Mouse (Mus musculus): ENCODE results near the gene Prkci. TPM values are rescaled to one million over a fixed set of nuclear protein-coding genes. Genes with fewer than 3 reads are reported as not detected.

Prkci gene
- polyA plus RNA-seq, 1 experiment from 2014 or later: 30.2 TPM

DNA sequence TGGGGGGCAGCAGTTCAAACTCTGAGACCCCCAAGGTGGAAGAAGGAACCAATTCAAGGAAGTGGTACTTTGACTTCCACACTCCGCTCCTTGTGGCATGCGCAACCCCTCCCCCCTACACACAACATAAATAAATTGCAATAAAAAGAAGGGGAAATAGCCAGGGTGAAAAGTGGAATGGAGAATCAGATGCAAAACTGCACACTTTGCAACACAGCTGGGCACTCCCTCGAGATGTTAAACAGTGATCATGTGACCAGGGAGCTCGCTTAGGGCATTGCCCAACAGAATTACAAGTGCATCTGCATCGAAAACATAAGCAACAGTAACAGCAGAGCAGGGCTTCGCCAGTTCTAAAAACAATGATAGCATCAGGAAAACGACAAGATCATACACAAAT lies 3.4 kb upstream of the Prkci start:
- peaks cover 7% of the 10 kb centered on the region for H3K4me1 ChIP-seq (ENCODE audit: control insufficient read depth, insufficient read depth, low read length)
- H3K4me3 ChIP-seq (ENCODE audit: low read depth, low read length): no peak overlapping the region
- no peaks in the 10 kb centered on the region for H3K27me3 ChIP-seq (ENCODE audit: control insufficient read depth, insufficient read depth, low read length)
- no peak for ATAC-seq (ENCODE audit: low read depth)
- H3K27ac ChIP-seq (ENCODE audit: low read depth, low read length): no peak overlapping the region
- no peak overlapping the region for H3K9ac ChIP-seq (replicated peaks; ENCODE audit: low read depth, low read length)
- 78% methylated on average over 7 of the region's 7 CpGs for WGBS
- no peaks in the 10 kb centered on the region for H3K36me3 ChIP-seq (ENCODE audit: control insufficient read depth, insufficient read depth, low read length)
- no peaks in the 10 kb centered on the region for H3K9me3 ChIP-seq (ENCODE audit: control insufficient read depth, low read length)
- no peak overlapping the region for H3K4me2 ChIP-seq (ENCODE audit: low read depth, low read length)

DNA sequence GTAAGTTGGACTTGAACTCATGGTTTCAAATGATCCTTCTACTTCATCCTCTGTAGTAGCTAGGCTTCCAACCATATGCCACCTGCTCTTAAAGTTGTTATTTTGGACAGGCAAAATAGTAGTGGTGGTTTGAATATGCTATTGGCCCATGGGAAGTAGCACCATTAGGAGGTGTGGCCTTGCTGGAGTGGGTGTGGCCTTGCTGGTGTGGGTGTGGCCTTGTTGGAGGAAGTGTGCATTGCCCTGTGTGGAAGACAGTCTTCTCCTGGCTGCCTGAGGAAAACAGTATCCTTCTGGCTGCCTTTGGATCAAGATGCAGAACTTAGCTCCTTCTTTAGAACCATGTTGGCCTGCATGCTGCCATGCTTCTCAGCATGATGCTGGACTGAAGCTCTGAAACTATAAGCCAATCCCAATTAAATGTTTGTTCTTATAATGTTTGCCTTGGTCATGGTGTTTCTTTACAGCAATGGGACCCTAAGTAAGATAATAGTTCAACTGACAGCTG lies 2.4 kb upstream of the Prkci start:
- H3K4me1 ChIP-seq (ENCODE audit: control insufficient read depth, insufficient read depth, low read length): peaks cover 8% of the 10 kb centered on the region
- no peak overlapping the region for H3K4me3 ChIP-seq (ENCODE audit: low read depth, low read length)
- H3K27me3 ChIP-seq (ENCODE audit: control insufficient read depth, insufficient read depth, low read length): no peaks in the 10 kb centered on the region
- no peak for ATAC-seq (ENCODE audit: low read depth)
- H3K4me2 ChIP-seq (ENCODE audit: low read depth, low read length): no peak overlapping the region
- H3K27ac ChIP-seq (ENCODE audit: low read depth, low read length): no peak overlapping the region
- H3K9ac ChIP-seq (replicated peaks; ENCODE audit: low read depth, low read length): no peak overlapping the region
- no peaks in the 10 kb centered on the region for H3K9me3 ChIP-seq (ENCODE audit: control insufficient read depth, low read length)
- H3K36me3 ChIP-seq (ENCODE audit: control insufficient read depth, insufficient read depth, low read length): no peaks in the 10 kb centered on the region

- peaks cover 8% of the 10 kb centered on the region for H3K4me1 ChIP-seq (ENCODE audit: control insufficient read depth, insufficient read depth, low read length)
- H3K36me3 ChIP-seq (ENCODE audit: control insufficient read depth, insufficient read depth, low read length): no peaks in the 10 kb centered on the region
- peak overlapping the region; percentile 86 for H3K4me3 ChIP-seq (ENCODE audit: low read depth, low read length)
- peak overlapping the region; percentile 76; the same call in 1 of the 2 replicates for H3K9ac ChIP-seq (replicated peaks; ENCODE audit: low read depth, low read length)
- no peak for ATAC-seq (ENCODE audit: low read depth)
- peak overlapping the region; percentile 73 for H3K4me2 ChIP-seq (ENCODE audit: low read depth, low read length)
- H3K27me3 ChIP-seq (ENCODE audit: control insufficient read depth, insufficient read depth, low read length): no peaks in the 10 kb centered on the region
- no peaks in the 10 kb centered on the region for H3K9me3 ChIP-seq (ENCODE audit: control insufficient read depth, low read length)
- no peak overlapping the region for H3K27ac ChIP-seq (ENCODE audit: low read depth, low read length)
- 27% methylated on average over 6 of the region's 6 CpGs for WGBS
Observed at GRCm38 (mm10) chr3:30994859-30995258, 688 bp upstream of the Prkci start.

- H3K9ac ChIP-seq (replicated peaks; ENCODE audit: low read depth, low read length): peak overlapping the region; percentile 76
- peak overlapping the region; percentile 73 for H3K4me2 ChIP-seq (ENCODE audit: low read depth, low read length)
- peak; percentile 79 for ATAC-seq (ENCODE audit: low read depth)
- WGBS: 1% methylated on average over 41 of the region's 49 CpGs
- H3K4me1 ChIP-seq (ENCODE audit: control insufficient read depth, insufficient read depth, low read length): peaks cover 8% of the 10 kb centered on the region
- peak overlapping the region; percentile 78 for H3K27ac ChIP-seq (ENCODE audit: low read depth, low read length)
- no peaks in the 10 kb centered on the region for H3K36me3 ChIP-seq (ENCODE audit: control insufficient read depth, insufficient read depth, low read length)
- peak overlapping the region; percentile 86 for H3K4me3 ChIP-seq (ENCODE audit: low read depth, low read length)
- no peaks in the 10 kb centered on the region for H3K27me3 ChIP-seq (ENCODE audit: control insufficient read depth, insufficient read depth, low read length)
- no peaks in the 10 kb centered on the region for H3K9me3 ChIP-seq (ENCODE audit: control insufficient read depth, low read length)
Observed at GRCm38 (mm10) chr3:30995899-30996687, 546 bp downstream of the Prkci start.

GRCm38 (mm10) chr3:30996688-30997014 lies 1.1 kb downstream of the Prkci start:
- ATAC-seq (ENCODE audit: low read depth): no peak

GRCm38 (mm10) chr3:30999401-31000017 lies 4.0 kb downstream of the Prkci start:
- Histone ChIP-seq H3K27ac (ENCODE audit: low read depth, low read length) (no peak overlapping the region), H3K9me3 (ENCODE audit: control insufficient read depth, low read length) (no peaks in the 10 kb centered on the region), H3K4me1 (ENCODE audit: control insufficient read depth, insufficient read depth, low read length) (peaks cover 8% of the 10 kb centered on the region), H3K4me3 (ENCODE audit: low read depth, low read length) (no peak overlapping the region), H3K9ac (replicated peaks; ENCODE audit: low read depth, low read length) (no peak overlapping the region), H3K4me2 (ENCODE audit: low read depth, low read length) (no peak overlapping the region), H3K27me3 (ENCODE audit: control insufficient read depth, insufficient read depth, low read length) (no peaks in the 10 kb centered on the region), H3K36me3 (ENCODE audit: control insufficient read depth, insufficient read depth, low read length) (no peaks in the 10 kb centered on the region)
- ATAC-seq (ENCODE audit: low read depth): no peak
- 55% methylated on average over 10 of the region's 10 CpGs for WGBS

More at GRCm38 (mm10) chr3:30996688-30997014, 1.1 kb downstream of the Prkci start:
- H3K4me2 ChIP-seq (ENCODE audit: low read depth, low read length): peak overlapping the region; percentile 73
- H3K27me3 ChIP-seq (ENCODE audit: control insufficient read depth, insufficient read depth, low read length): no peaks in the 10 kb centered on the region
- H3K9me3 ChIP-seq (ENCODE audit: control insufficient read depth, low read length): no peaks in the 10 kb centered on the region
- H3K27ac ChIP-seq (ENCODE audit: low read depth, low read length): no peak overlapping the region
- WGBS: 1% methylated on average over 4 of the region's 4 CpGs
- peak overlapping the region; percentile 86 for H3K4me3 ChIP-seq (ENCODE audit: low read depth, low read length)
- H3K4me1 ChIP-seq (ENCODE audit: control insufficient read depth, insufficient read depth, low read length): peaks cover 8% of the 10 kb centered on the region
- H3K36me3 ChIP-seq (ENCODE audit: control insufficient read depth, insufficient read depth, low read length): no peaks in the 10 kb centered on the region
- H3K9ac ChIP-seq (replicated peaks; ENCODE audit: low read depth, low read length): peak overlapping the region; percentile 76; the same call in 1 of the 2 replicates

DNA sequence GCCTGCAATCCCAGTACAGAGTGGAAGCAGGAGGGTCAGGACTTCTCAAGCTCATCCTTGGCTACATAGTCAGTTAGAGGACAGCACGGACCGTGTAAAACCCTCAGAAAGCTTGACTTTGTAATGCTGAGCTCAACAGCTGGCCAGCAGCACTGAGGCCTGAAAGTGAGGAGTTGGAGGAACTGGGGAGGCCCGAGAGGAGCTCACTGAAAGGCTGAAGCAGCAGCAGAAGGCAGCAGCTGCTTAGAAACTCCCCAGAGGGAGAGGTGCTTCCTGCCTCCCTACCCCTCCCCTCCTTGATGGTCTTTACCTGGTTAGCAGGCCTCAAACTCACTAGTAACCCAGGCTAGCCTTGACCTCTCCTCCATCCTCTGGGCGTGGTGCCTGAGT lies 4.5 kb downstream of the Prkci start:
- no peak for ATAC-seq (ENCODE audit: low read depth)
- WGBS: 31% methylated on average over 4 of the region's 4 CpGs
- Histone ChIP-seq H3K9ac (replicated peaks; ENCODE audit: low read depth, low read length) (no peak overlapping the region), H3K4me3 (ENCODE audit: low read depth, low read length) (no peak overlapping the region), H3K27ac (ENCODE audit: low read depth, low read length) (no peak overlapping the region), H3K9me3 (ENCODE audit: control insufficient read depth, low read length) (no peaks in the 10 kb centered on the region), H3K4me1 (ENCODE audit: control insufficient read depth, insufficient read depth, low read length) (peaks cover 8% of the 10 kb centered on the region), H3K4me2 (ENCODE audit: low read depth, low read length) (no peak overlapping the region), H3K27me3 (ENCODE audit: control insufficient read depth, insufficient read depth, low read length) (no peaks in the 10 kb centered on the region), H3K36me3 (ENCODE audit: control insufficient read depth, insufficient read depth, low read length) (no peaks in the 10 kb centered on the region)

DNA sequence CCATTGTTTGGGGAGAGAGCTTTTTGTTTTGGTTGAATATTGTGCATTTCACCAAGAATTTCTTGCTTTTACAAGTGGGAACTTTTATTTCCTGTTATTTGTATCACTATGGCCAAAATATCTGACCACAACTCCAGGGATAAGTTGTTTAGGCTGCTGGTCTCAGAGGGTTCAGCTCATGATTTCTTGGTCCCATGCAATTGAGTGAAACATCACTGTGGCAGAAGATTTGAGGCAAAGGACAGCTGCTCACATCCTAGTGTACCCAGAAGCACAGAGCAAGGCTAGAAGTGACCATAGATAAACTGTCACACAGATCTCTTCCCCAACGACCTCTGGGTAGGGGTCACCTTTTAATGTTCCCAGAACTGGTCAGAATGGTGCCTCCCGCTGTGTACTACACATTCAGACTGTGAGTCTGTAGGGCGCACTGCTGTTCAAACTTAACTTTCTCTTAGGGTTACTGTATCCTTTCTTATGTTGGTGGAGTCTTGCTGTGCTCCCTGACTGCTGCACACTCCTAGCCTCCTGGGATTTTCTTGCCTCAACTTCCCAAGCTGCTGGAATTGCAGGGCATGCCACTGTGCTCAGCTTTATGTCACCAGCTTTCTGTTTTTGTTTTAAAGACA lies 5.6 kb downstream of the Prkci start:
- Histone ChIP-seq H3K9me3 (ENCODE audit: control insufficient read depth, low read length) (no peaks in the 10 kb centered on the region), H3K27ac (ENCODE audit: low read depth, low read length) (no peak overlapping the region), H3K4me3 (ENCODE audit: low read depth, low read length) (no peak overlapping the region), H3K9ac (replicated peaks; ENCODE audit: low read depth, low read length) (no peak overlapping the region), H3K27me3 (ENCODE audit: control insufficient read depth, insufficient read depth, low read length) (no peaks in the 10 kb centered on the region), H3K36me3 (ENCODE audit: control insufficient read depth, insufficient read depth, low read length) (no peaks in the 10 kb centered on the region), H3K4me2 (ENCODE audit: low read depth, low read length) (no peak overlapping the region), H3K4me1 (ENCODE audit: control insufficient read depth, insufficient read depth, low read length) (peaks cover 8% of the 10 kb centered on the region)
- 28% methylated on average over 3 of the region's 3 CpGs for WGBS
- ATAC-seq (ENCODE audit: low read depth): no peak
